Mouse (Mus musculus): ENCODE measurements at regions not wholly inside any gene's neighbourhood (a gene's known extent, or its start where the extent isn't known, plus 50 kb on each side); places are given as distances from the start of the nearest gene placed in this dataset.

- no peak for TF ChIP-seq CTCF (IDR thresholded peaks at IDR 0.05; ENCODE audit: control insufficient read depth, insufficient read depth, insufficient replicate concordance, low read depth, low read length)
- TF ChIP-seq POLR2A (IDR thresholded peaks at IDR 0.05; ENCODE audit: control insufficient read depth, low read depth, low read length), result no peak
Measured at GRCm38 (mm10) chr9:69691756-69692155, 69.0 kb downstream of the Foxb1 start.
